Mouse (Mus musculus) stomach, postnatal 0 days (tissue): ENCODE data around the gene Ang.

Experiments used
- CTCF ChIP-seq: IDR thresholded peaks from 2 replicates; pipeline ENCODE4 v1.5.1; 2016; ENCODE audit warnings: antibody characterized with exemption, low read depth, mild to moderate bottlenecking, moderate library complexity
- EP300 ChIP-seq: optimal IDR thresholded peaks from 2 replicates; pipeline ENCODE3; 2016; ENCODE audit warnings: antibody characterized with exemption

DNA sequence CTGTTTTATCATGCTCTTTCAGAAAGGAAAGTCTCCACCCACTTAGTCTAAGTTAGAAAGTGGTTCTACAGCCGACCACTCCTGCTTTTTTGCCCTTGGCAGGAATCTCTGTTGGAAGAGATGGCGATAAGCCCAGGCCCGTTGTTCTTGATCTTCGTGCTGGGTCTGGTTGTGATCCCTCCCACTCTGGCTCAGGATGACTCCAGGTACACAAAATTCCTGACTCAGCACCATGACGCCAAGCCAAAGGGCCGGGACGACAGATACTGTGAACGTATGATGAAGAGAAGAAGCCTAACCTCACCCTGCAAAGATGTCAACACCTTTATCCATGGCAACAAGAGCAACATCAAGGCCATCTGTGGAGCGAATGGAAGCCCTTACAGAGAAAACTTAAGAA, 10.3 kb downstream of the Ang start:
- TF ChIP-seq EP300 (no peak), CTCF (no peak)
